Mouse (Mus musculus): ENCODE measurements around the gene Epb41. TPM values are rescaled to one million over a fixed set of nuclear protein-coding genes. Genes with fewer than 3 reads are reported as not detected.

Epb41 gene
- total RNA-seq, 1 experiment from 2014 or later, result 98.1 TPM

- ATAC-seq (replicated peaks; ENCODE audit: insufficient number of reproducible peaks, low FRiP score, low TSS enrichment, poor library complexity, severe bottlenecking), result no peak
Observed at GRCm38 (mm10) chr4:131876836-131877235, 198.3 kb downstream of the Epb41 start.

DNA sequence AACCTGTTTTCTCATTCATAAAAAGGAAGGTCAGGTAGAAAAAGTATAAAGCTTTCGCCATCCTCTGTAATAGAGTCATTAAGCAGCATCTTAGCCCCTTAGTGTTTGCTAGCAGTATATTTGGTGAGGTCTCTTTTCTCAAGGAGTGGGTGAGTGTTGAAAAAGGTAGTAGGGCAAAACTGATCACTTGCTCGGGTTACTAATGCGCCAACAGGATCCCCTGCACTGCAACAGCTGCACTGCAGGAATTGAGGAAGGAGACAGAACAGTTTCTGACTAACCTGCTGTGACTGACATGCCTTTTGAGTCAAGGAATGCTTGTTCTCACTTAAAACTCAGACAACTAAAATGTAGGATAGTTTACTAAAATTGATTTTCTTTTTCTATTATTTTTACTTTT, 199.9 kb downstream of the Epb41 start:
- no peak for ATAC-seq (replicated peaks; ENCODE audit: insufficient number of reproducible peaks, low FRiP score, low TSS enrichment, poor library complexity, severe bottlenecking)

DNA sequence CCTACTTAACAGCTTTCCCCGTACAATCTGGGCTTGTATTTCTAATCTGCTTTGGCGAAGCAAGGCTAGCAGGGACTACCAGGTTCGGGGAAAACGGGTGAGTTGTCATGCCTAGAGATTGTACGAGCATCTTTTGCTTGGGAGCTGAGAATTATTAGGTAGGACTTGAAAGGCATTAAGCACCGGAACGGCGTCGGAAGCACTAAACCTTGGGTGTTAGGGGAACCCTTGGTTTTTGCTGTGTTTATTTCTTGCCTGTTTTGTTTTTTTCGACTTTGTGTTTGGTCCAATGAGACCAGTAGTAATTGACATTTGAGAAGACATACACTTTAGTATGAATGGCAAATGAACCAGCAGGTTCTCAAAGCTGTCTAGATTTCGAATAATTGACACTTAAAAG, 200.6 kb downstream of the Epb41 start:
- ATAC-seq (replicated peaks; ENCODE audit: insufficient number of reproducible peaks, low FRiP score, low TSS enrichment, poor library complexity, severe bottlenecking), result no peak

DNA sequence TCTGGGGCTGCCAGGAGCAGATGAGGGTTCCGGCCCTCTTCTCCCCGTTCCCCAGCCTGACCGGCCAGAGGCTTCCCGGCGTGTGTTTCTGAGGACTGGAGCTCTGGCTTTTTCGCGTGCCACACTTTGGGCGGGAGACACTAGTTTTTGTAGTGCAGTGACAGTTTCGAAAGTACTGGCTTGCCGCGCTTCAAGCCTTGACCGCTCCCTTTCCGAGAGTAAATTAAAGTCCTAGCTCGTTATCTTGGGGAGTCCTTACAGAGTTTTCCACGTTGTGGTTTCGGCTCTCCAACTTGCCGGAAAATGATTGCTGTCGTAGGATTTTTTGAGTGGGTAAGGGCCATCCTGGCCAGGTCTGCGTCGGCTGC, 201.0 kb downstream of the Epb41 start:
- ATAC-seq (replicated peaks; ENCODE audit: insufficient number of reproducible peaks, low FRiP score, low TSS enrichment, poor library complexity, severe bottlenecking), result no peak; the same call in 1 of the 2 replicates

Other genes starting within 250 kb of the Epb41 start
- not detected in 3 replicates for gene Ptpru, start 237.0 kb downstream of the Epb41 start, total RNA-seq (2017)
- 11.1 to 17.7 TPM (median 12.7 TPM) in 3 replicates for gene Mecr, start 231.9 kb downstream of the Epb41 start, total RNA-seq (2017)
- gene Srsf4, start 201.7 kb downstream of the Epb41 start, total RNA-seq (2017), result 49.3 to 72.8 TPM (median 58.3 TPM) in 3 replicates
- 0.39 TPM in 1 of 3 replicates, not detected in the others for gene Tmem200b, start 153.6 kb downstream of the Epb41 start, total RNA-seq (2017)
- 0.19 to 2.2 TPM (median 0.85 TPM) in 3 replicates for gene Gm10300, start 624 bp downstream of the Epb41 start, total RNA-seq (2017)
- not detected in 3 replicates for gene Oprd1, start 69.2 kb upstream of the Epb41 start, total RNA-seq (2017)
- 47.1 to 94.4 TPM (median 48.4 TPM) in 3 replicates for gene Ythdf2, start 137.0 kb upstream of the Epb41 start, total RNA-seq (2017)
- 17.3 to 29.1 TPM (median 20.7 TPM) in 3 replicates for gene Gmeb1, start 186.3 kb upstream of the Epb41 start, total RNA-seq (2017)
- 16.0 to 41.7 TPM (median 37.0 TPM) in 3 replicates for gene Taf12, start 199.1 kb upstream of the Epb41 start, total RNA-seq (2017)
- gene Rab42, start 228.1 kb upstream of the Epb41 start, total RNA-seq (2017), result not detected in 3 replicates